Mouse (Mus musculus) layer of hippocampus, adult 8-10 months (tissue): Measurements from ENCODE around the gene Uts2r. TPM values are rescaled to one million over a fixed set of nuclear protein-coding genes. Genes with fewer than 3 reads are reported as not detected.

Source experiments
- DNase-seq, 2 experiments: peaks; one replicate each; pipeline ENCODE4 v3.0.0; 2022; ENCODE audit warnings: low spot score in 2 of 2
- total RNA-seq, 4 experiments: library from RNA; stranded (reverse); gene quantifications; 2 replicates each; pipeline ENCODE4 v1.2.4; 2022

The Uts2r gene
- total RNA-seq, result under 1 TPM; 0.22 to 0.45 (median 0.40) TPM

DNA sequence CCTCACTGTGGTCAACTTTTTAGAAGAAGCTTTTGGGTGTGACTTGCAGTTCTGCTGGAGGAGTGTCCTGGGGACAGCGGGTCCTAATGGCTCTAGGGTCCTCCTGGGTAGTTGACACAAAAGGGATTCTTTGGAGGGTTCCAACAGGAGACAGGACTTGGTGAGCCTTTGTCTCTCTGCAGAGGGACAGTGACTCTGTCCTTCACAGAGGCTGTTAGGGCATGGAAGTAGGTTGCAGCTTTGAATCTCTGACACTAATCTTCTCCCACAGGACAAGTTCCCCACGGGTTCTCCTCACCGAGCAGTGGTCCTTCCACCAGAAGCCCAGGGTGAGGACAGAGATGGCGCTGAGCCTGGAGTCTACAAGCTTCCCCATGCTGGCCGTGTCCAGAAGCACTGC lies at the start of gene Uts2r:
Uts2r (plus strand) TSS at position 301 of the 400 bp plus-strand sequence.
- DNase-seq, result no peak

DNA sequence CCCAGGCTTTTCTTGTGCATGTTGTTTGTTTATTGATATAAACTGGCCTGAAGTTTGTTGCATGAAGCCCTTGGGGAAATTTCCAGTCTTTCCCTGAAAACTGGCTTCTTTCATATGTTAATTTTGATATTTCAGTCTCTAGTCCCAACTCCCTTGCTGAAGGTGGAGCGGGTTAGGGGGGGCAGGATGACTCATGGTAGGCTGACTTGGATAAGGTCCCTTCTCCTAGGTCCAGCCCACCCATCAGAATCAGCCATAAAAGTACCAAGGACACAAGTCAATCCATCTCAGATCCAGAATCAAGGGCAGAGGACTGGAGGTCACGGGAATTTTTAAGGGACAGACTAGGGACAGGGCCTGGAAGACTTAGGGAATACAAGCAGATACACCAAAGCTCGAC lies 49.0 kb upstream of the Uts2r start:
- no peak for DNase-seq

DNA sequence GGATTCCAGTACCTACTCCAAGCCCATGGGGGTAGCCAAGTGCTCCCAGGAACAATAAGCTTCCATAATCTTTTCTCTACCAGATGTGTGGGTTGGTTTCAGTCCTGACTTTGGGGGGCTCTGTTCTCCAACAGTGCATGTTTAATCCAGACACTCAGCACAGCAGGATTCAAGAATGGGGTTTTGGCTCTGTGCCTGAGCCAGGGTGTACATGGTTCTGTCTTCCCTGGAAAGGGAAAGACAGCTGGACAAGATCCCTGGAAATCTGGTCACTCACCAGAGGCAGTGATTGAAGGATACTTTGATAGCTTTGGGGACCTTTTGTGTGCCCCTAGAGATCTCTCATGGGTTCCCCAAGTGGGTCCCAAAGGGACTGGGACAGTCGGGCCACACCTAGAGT lies 48.5 kb upstream of the Uts2r start:
- no peak for DNase-seq

DNA sequence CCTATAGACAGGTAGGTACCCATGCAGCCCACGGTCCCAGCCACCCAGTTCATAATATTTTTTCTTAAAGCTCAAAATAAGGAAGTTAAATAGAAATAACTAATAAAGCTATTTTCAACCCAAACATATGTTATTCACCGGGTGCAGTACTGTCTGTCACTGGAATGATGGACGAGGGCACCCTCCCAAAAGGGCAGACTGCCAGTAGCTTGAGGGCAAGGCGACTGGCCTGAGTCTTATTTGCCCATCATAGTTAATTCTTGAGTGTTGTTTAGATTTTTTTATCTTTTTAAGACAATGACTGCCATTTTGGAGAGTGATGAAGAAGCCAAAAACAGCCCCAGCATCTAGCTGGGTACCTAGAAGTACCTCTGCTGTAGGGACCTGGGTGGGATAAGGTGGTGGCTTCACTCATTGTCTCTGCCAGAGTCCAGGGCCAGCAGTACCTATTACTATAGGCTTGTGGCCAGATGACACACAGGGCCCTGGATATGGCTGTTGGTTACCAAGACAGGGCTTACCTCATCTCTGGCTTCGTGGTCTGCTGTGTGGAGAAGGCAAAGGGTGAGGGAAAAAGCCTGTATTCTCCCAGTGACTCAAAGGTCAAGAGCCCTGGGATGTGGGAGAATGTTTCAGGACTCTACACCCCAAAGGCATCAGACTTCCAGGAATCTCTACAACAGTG lies 47.8 kb upstream of the Uts2r start:
- no peak for DNase-seq

DNA sequence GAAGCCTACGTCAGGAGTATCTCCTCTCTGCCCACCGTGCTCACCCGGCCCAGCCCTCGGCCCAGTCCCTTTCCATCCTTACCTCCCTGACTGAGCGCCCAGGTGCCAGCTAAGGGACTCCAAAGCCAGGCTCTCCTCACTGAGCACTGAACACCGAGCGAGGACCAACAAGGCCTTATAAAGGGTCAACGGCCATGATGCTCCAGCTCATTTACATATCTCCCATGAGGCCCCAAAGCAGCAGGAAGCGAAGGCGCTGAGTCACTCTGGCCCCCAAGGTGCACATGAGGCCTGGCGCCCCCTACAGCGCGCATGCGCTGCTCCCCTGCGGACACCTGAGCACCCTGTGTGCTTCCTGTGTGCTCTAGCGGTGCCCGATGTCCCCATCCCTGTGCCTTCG lies 42.0 kb upstream of the Uts2r start:
- DNase-seq, result no peak

DNA sequence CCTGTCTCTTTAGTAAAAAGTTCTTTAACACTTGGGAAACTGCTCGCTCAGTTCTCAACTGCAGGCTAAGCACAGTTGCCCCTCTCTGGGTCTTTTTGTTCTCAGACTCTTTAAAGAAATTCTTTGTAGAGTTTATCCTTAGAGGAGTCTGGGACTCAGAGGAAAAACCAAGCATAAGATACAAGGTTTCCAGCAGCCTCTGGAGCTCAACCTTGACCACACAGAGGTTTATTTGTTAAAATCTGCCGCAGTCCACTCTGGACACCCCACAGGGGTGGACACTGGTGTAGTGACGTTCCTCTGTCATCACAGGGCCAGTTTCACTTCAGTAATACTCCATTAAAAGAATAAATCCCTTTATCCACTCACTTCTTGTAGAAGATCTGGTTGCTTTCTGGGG lies 41.5 kb upstream of the Uts2r start, which contains the start of gene Tex19.2:
Tex19.2 (minus strand) TSS at position 101 of the 400 bp plus-strand sequence.
- DNase-seq, result no peak

DNA sequence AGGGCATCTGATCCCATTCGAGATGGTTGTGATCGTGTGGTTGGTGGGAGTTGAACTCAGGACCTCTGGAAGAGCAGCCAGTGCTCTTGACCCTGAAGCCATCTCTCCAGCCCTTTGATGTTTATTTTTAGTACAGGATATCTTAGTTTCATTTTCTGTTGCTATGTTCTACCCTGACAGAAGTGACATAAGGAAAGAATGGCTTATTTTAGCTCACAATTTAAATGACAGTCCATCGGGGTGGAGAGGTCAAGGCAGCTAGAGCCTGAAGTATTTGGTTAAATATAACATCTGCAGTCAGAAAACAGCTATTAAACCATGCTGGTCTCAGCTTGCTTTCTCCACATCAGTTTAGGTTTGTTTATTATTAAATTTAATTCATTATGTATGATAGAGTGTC lies 38.9 kb upstream of the Uts2r start:
- no peak for DNase-seq

DNA sequence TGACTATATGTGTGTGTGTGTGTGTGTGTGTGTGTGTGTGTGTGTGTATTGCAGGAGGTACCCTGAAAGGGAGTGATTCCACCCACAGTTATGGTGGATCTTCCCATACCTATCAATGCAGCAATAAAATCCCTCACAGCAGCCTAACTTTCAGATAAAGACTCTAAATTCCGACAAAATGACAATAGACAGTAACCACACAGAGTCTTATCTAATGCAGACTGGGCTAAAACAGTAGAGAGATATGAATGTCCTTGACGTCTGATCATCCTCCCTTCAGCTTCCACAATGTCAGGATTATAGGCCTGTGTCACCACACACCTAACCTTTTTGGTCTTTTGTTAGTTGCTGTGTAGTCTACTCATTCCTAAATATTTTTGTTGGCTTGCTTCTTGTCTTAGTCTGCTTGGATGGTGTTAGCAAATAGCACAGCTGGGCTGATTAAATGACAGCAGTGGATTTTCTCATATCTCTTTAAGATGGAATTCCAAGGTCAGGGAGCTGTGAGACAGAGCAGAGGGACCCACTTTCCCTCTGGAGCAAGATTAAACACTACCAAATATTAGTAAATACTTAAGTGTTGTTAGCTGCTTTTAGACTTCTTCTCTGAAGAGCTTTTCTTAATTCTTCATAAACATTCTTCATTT lies 37.9 kb upstream of the Uts2r start:
- DNase-seq, result no peak

DNA sequence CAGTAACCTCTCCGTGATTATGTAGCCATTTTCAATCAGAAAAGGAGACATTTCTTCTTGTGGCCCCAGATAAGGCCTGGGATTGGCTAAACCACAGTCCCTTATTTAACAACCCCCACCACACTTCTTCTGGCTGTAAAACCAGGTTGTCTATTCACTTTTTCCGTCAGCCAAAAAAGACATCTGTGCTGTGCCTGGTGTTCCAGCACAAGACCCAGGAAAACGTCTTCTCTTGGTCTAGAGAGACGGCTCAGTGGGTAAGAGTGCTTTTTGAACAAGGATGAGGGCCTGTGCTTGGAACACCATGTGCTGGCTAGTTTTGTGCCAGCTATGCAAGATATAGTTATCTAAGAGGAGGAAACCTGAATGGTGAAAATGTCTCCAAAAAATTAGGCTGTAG lies 36.6 kb upstream of the Uts2r start:
- DNase-seq, result peak in 1 of 2 experiments; percentile 33

DNA sequence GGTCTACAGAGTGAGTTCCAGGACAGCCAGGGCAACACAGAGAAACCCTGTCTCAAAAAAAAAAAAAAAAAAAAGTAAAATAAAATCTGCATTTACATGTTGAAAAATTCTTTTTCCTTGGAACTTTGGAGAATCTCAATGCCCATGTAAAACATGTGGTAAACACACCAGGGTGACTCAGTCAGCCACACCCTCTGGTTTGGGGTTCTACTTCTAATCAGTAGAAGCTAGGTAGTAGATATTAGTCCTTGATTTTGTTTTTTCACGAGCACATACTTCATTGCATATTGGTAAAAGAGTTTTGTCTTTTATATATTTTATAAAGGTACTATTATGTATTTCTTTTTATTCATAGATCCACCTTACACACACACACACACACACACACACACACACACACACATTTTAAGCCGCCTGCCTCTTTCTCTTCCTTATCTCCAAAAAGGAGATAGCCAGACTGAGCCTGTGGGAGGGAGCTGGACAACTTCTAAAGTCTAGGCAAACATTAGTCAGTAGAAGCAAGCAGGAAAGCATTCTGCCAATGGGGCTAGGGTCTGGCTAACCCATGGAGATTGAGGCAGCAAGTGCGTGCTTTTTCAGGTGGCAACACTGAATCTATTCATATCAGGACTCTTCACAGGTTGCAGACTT lies 34.4 kb upstream of the Uts2r start:
- no peak for DNase-seq

DNA sequence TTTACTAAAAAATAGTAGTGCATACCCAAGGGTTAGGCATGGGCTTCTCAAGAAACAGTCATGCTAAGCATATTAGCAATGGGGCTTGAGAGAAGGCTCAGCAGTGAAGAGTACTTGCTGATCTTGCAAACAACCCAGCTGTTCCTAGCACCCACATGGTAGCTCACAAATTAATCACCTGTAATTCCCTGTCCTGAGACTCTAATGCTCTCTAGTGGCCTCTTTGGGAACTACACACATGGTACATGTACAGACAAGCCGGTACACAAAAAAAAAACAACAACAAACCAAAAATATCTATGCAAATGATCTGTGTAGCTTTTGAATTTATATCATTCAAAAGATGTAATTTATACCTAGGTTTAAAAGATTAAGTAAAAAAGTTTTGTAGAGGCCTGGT lies 33.7 kb upstream of the Uts2r start:
- DNase-seq, result no peak

DNA sequence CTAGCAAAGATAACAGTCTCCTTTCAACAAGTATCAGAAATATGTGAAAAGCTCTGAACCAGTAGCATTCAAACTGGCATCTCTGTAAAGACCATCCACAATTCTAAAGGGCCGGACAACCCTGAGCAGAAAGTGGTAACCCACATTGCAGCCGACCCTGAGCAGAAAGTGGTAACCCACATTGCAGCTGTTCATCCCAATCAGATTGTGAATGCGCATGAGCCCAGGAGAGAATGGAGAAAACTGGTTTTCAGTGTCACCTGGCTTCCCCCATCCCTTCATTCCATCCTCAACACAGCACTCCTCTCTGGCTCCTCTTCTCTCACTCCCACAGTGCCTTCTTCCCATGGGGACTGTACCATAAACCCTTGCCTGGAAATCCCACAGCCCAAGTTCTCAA lies 32.6 kb upstream of the Uts2r start:
- DNase-seq, result no peak

DNA sequence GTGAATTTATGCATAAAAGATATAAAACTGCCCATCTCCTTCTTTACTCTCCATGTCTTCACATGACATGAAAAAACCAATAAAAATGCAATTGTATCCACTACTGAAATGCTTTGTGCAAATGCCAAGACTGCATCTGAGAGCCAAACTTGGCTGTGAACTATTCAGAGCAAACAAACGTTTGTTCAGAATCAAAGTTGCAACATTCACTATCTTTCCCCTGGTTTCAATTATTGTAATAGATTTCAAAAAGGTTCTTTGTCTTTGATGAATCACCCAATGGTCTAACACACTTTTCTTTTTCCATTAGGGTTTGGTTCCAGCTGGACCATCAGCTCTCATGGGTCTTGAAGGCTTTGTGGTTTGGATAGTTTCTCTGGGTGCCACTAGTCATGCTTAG lies 30.5 kb upstream of the Uts2r start:
- DNase-seq, result no peak

DNA sequence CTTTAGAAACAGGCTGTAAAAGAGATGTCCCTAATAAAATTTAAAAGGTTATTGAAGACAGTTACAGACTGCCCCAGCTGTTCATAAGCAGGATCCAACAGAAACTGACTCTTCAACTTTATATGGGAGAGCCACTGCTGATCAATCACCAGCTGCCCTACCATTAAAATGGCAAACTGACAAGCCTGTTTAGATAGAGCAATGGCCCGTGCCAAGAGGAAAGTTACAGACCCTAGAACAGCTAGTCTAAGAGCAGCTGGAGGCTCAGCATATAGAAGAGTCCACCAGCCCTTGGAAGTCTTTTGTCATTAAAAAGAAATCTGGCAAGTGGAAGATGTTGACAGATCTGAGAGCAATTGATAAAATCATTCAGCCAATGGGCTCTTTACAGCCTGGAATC lies 25.5 kb upstream of the Uts2r start:
- DNase-seq, result no peak

DNA sequence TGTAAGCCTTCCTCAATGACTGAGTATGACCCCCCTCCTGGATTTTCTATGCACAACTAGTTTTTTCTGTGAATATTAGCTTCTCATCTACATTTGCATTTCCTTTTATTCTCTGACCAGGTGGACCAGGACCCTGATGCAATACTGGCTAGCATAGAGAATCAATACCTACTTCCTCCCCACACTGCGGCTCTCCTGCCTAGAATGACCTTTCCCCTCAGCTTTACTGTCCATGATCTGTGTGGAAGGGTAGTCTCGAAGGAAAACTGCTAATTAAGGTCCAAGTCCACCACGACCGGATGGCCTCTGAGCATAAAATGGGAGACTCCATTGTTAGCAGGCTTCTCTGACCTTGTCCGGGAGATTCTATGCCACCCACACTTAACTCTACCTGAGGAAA lies 22.4 kb upstream of the Uts2r start:
- no peak for DNase-seq

DNA sequence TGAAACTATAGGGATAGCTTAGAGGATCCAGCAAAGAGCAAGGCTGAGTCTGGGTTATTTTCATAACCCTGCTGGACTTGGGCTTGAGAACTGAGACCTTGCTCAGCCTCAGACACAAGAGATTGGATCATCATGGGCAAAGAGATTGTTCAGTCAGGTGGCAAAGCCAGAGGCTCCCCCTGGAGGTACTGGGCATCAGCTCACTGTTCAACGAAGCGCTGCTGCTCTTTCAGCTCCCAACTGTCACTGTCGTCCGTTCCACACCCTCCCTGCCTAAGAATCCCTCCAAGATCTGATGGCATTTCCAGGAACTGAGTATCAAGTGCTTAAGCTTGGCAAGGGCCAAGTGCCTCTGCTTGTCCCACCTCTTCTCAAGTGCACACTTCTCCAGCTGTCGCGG lies 21.3 kb upstream of the Uts2r start:
- DNase-seq, result no peak

DNA sequence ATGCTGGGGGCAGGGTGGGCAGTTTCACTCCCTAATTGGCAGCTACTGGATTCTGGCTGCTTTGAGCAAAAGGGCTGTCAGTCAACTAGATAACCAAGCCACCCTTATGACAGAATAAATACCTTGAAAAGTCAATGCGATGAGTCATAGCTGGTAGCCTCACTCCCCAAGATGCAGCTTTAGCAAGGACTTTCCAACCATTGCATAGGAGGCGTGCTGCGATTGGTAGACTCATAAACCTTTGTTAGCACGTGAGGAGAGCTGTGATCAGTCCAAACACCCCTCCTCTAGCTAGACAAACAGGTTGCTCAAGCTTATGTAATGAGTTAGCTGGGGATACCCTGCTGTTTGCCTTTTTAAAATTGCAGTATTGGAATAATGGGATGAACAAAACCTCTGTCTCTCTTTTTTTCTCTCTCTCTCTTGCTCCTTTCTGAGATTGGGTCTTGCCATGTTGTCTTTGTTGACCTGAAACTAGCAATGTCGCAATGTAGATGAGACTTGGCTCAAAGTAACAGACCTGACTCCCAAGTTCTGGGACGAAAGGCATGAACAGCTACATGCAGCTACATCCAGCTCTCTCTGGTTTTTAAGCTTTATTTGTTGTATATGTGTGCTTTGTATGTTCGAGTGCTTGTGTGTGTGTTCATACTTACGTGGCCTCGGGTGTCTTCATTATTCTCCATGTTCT lies 16.6 kb upstream of the Uts2r start:
- no peak for DNase-seq

DNA sequence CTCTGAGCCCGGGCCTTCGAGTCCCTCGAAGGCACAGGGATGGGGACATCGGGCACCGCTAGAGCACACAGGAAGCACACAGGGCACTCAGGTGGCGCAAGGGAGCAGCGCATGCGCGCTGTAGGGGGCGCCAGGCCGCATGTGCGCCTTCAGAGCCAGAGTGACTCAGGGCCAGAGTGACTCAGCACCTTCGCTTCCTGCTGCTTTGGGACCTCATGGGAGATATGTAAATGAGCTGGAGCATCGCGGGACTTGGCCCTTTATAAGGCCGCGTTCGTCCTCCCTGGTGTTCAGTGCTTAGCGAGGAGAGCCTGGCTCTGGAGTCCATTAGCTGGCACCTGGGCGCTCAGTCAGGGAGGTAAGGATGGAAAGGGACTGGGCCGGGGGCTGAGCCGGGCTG lies 14.2 kb upstream of the Uts2r start, which contains the start of gene Tex19.1:
Tex19.1 (plus strand) TSS at position 279 of the 400 bp plus-strand sequence.
- no peak for DNase-seq

DNA sequence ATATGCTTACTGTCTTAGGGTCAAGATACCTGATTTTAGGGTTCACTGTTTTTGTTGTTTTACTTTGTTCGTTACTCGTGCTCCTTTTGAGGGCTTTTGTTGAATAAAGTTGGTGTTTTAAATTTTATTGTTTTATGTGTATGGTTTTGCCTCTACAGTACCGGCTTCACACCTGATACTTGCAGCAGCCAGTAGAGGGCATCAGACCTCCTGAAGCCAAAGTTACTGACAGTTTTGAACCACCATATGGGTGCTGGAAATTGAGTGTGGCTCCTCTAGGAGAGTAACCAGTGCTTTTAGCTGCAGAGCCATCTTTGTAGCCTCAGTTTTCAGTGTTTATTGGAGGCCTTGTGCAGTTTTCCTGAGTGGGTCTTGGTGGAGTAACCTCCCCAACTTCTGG lies 11.9 kb upstream of the Uts2r start:
- DNase-seq, result no peak

DNA sequence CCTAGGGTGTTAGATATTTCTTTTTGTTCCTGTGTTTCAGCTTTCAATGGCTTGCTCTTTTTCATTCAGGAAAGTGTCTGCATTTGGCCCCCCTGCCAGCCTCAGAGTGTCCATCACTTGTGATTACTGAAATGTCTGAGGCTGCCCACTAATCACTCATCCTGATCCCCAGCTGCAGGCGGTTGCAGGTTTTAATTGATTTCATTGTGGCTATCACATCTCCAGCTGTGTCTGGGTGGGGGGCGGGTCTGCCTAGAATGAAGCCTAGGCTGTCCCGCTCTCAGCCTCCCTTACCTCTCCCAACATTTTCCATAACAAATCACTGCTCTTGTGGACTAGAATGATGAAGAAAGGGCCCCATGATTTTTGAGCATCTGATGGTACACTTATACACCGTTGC lies 5.9 kb upstream of the Uts2r start:
- no peak for DNase-seq

DNA sequence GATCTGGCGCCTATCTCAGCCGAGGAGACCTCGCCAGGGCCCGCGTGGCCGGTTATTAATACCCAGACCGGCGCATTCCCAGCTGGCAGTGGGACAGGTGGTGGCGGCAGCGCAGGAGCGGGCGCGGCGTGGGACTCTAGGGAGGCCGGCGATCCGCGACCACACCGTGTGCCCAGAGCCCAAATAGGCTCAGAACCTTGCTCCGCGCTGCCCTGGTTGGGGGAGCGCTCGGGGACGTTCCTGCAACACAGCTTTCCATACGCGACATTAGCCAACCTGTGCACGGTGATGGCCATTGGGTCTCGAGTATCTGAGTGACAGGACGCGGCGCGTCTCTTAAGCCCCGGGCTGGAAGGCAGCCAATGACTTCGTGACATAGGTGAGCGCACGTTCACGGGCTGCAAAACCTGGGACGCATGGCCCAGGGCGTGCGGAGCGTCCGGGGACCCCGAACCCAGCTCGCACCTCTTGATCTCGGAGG lies 3.6 kb upstream of the Uts2r start:
- DNase-seq, result no peak
